Mouse (Mus musculus) forebrain, embryonic 14.5 days (tissue): ENCODE data around the gene Dtnb. TPM values are rescaled to one million over a fixed set of nuclear protein-coding genes. Genes with fewer than 3 reads are reported as not detected.
A peak's percentile ranks its signal among the peaks of the same experiment; 100 is the strongest.
"Not testable (repeated sequence)": the region's sequence is repeated elsewhere in the genome, so short reads cannot be mapped to it uniquely, and the experiment has no call there.

Source experiments
- ATAC-seq: fragments of 200-750 bp; cut with Nextera tagmentation; 2 replicates; pipeline ENCODE4 v1.8.0; 2017; ENCODE audit warnings: mild to moderate bottlenecking, moderate library complexity
- DNase-seq: peaks from one replicate; pipeline ENCODE4 v3.0.0-alpha.2; 2015; ENCODE audit warnings: low spot score
- H3K27ac ChIP-seq: fragments of 300-500 bp; sonication (generic); 2 replicates; pipeline ENCODE4 v1.5.1; 2014; ENCODE audit warnings: low read depth, mild to moderate bottlenecking, control low read depth, low read length, moderate library complexity
- H3K27me3 ChIP-seq: fragments of 300-500 bp; sonication (generic); replicated peaks from 2 replicates; pipeline ENCODE4 v1.6.1; 2014; ENCODE audit warnings: low read length, control low read depth, mixed read lengths; ENCODE audit not compliant: control insufficient read depth, insufficient read depth
- H3K36me3 ChIP-seq: fragments of 300-500 bp; sonication (generic); 2 replicates; pipeline ENCODE4 v1.6.1; 2014; ENCODE audit warnings: low read length, control low read depth; ENCODE audit not compliant: control insufficient read depth, insufficient read depth
- H3K4me1 ChIP-seq: fragments of 300-500 bp; sonication (generic); 2 replicates; pipeline ENCODE4 v1.6.1; 2014; ENCODE audit warnings: antibody characterized with exemption, low read length, control low read depth; ENCODE audit not compliant: control insufficient read depth, insufficient read depth
- H3K4me2 ChIP-seq: fragments of 300-500 bp; sonication (generic); 2 replicates; pipeline ENCODE4 v1.6.1; 2014; ENCODE audit warnings: mild to moderate bottlenecking, control low read depth, low read length
- H3K4me3 ChIP-seq: fragments of 300-500 bp; sonication (generic); 2 replicates; pipeline ENCODE4 v1.5.1; 2014; ENCODE audit warnings: low read depth, low read length, control low read depth
- H3K9ac ChIP-seq: fragments of 300-500 bp; sonication (generic); 2 replicates; pipeline ENCODE4 v1.6.1; 2014; ENCODE audit warnings: mild to moderate bottlenecking, low read length, control low read depth, moderate library complexity
- H3K9me3 ChIP-seq: fragments of 300-500 bp; sonication (generic); replicated peaks from 2 replicates; pipeline ENCODE4 v1.6.1; 2016; ENCODE audit warnings: low read length, control low read depth, mixed read lengths; ENCODE audit not compliant: control insufficient read depth
- WGBS: fragments of 180-500 bp; shearing (Covaris S2); extraction: QIAGEN DNeasy Blood & Tissue Kit; methylation state at CpG from one replicate; pipeline ENCODE4 v1.1.7; 2014; 5-methylcytosine and 5-hydroxymethylcytosine counted together
- polyA plus RNA-seq: library from polyadenylated mRNA; unstranded; fragments of >200 nt; fragmentation: Nextera tagmentation; extraction: Ambion mirVana; gene quantifications from 2 replicates; pipeline ENCODE4 v1.2.1, GENCODE M21; 2014

Gene Dtnb
- polyA plus RNA-seq, 1 experiment from 2014 or later: 27.3 TPM

DNA sequence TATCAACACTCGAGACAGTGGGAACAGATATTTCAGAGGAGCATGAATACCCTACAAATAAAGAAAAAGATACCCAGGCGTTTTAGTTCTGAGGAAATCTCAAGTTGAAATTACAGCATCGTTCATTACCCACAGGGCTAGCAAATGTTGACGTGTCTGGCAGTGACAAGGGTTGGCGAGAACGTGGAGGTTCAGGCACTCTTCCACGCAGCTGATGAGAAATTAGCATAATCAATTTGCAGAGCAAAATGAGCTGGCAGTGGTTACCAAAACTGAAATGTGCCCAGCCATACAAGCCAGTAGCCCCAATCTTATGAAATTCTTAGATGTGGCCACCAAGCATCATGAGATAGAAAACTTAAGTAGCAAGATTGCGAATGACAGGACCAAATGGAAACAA lies 110.9 kb downstream of the Dtnb start:
- no peaks in the 10 kb centered on the region for H3K9me3 ChIP-seq
- no peaks in the 10 kb centered on the region for H3K4me1 ChIP-seq
- no peak overlapping the region for H3K4me2 ChIP-seq
- no peaks in the 10 kb centered on the region for H3K27me3 ChIP-seq
- H3K36me3 ChIP-seq: 0 out of 2 replicates have a peak, but pooled peaks cover 4% of the 10 kb centered on the region
- no peak overlapping the region for H3K4me3 ChIP-seq
- H3K27ac ChIP-seq: no peak overlapping the region
- no peak overlapping the region for H3K9ac ChIP-seq
- ATAC-seq: no peak
- WGBS: 54% methylated on average over 8 of the region's 8 CpGs
- peak; percentile 22 for DNase-seq

DNA sequence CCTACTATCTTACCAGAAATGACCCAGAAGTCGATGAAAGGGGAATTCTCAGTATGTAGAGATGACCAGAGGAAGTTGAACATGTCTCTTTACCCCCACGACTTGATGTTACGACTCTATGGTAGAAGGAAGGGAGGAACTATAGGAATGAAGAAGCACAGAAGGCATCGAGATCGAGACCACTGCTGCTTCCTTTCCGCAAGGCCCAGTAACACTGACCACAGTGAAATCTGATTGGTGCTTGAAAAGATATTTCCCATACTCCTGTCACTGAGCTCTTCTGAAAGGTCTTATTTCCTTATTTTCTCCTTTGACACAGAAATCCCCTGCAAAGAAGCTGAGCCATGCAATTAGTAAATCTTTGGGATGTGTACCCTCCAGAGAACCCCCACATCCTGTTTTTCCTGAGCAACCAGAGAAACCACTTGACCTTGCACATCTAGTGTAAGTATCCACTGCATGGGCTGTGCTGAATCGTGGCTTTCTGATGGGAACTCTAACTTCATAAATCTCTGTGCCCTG lies 114.3 kb downstream of the Dtnb start:
- H3K4me1 ChIP-seq: no peaks in the 10 kb centered on the region
- WGBS: 91% methylated on average over 7 of the region's 7 CpGs
- no peak overlapping the region for H3K4me3 ChIP-seq
- ATAC-seq: no peak
- no peak overlapping the region for H3K27ac ChIP-seq
- no peaks in the 10 kb centered on the region for H3K9me3 ChIP-seq
- 0 out of 2 replicates have a peak, but pooled peaks cover 4% of the 10 kb centered on the region for H3K36me3 ChIP-seq
- no peak overlapping the region for H3K9ac ChIP-seq
- no peak for DNase-seq
- H3K4me2 ChIP-seq: no peak overlapping the region
- no peaks in the 10 kb centered on the region for H3K27me3 ChIP-seq

DNA sequence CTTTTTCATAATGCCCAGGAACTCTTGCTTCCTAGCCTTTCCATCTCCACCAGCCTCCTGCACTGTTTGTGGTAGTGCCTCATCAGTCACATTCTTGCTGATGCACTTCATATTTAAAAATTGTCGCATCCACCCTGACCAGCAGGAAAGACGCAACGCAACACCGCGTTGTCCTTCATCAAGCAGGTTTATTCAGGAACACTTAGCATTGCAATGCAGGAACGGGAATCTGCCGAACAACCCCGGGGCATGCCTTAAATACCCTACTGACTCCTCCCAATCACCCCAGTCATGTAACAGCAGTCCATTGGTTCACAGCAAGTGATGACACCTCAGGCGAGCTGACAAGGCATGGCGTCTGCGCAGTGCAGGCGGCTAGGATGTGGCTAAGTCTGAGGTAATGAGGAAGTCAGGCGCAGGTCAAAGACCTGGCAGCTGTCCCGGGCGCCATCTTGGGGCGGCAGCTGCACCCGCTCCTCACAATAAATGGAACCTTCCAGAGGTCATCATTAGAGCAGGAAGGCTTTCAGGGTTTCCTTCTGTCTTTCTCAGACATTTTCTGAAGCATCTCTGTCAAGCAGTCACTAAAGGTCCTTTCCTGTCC lies 118.8 kb downstream of the Dtnb start:
- not testable (repeated sequence) for H3K27ac ChIP-seq, H3K4me1 ChIP-seq, DNase-seq, H3K27me3 ChIP-seq, H3K9ac ChIP-seq, H3K4me2 ChIP-seq, H3K9me3 ChIP-seq, H3K36me3 ChIP-seq, ATAC-seq, H3K4me3 ChIP-seq
- 95% methylated on average over 17 of the region's 17 CpGs for WGBS

DNA sequence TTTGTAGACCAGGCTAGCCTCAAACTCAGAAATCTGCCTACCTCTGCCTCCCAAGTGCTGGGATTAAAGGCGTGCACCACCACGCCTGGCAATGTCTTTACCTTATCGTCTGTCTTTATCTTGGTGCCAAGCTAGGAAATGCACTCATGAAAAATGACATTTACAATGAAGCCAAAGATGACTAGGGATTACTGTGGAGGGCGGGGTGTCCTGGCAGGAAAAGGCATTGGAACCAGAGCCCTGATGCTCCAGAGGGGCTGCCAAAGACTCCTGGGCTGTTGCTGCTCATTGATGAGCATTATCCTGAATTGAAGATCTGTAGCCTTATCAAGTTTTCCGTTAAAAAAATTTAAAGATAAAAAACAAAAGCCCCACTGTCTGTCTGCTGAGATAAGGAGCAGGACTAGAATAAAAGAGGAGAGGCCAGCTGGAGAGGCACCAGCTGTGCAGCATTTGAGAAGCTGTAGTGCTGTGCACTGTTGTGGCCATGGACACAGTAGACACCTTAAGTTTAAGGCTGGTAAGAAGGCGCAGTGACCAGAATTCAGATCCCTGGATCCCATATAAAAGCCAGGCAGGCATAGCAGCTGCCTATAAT lies 120.7 kb downstream of the Dtnb start:
- Histone ChIP-seq H3K27ac (no peak overlapping the region), H3K4me1 (no peaks in the 10 kb centered on the region), H3K9me3 (no peaks in the 10 kb centered on the region), H3K9ac (no peak overlapping the region), H3K27me3 (no peaks in the 10 kb centered on the region), H3K4me3 (no peak overlapping the region), H3K4me2 (no peak overlapping the region), H3K36me3 (no peaks in the 10 kb centered on the region)
- 90% methylated on average over 6 of the region's 6 CpGs for WGBS
- ATAC-seq (no peak), DNase-seq (no peak)

DNA sequence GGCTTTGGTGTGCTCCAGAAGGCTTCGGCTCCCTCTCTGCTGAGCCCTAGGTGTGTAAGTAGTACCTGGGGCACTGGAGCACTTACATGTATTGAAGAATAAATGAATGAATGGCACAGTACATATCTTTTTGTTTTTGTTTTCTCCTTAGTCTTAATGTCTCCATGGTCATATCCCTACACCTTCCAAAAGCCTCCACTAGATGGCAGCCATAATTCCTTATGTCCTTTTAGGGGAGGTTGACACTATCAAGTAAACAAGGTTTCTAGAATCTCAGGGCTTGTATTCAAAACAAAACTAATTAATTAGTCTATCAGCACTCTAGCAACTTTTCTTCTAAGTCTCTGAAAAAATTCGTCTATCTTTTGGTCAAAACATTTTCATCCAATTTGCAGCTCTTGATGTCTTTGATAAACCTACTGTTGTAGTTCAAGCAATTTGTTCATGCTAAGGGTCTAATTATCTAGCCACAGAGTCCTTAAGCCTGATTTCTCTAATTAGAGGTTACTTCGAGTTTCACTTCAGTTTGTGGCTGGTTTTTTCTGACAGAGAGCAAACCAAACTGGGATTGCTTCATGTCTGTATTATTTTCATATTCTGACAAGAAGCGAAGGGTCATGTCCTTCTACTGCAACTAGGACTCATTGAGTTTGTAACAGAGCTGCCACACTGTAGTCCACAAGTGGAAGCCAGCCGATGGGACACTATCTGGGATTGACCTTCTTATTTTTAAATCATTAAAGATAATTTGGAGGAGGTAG lies 123.7 kb downstream of the Dtnb start:
- no peaks in the 10 kb centered on the region for H3K9me3 ChIP-seq
- H3K27ac ChIP-seq: no peak overlapping the region
- H3K27me3 ChIP-seq: no peaks in the 10 kb centered on the region
- H3K9ac ChIP-seq: no peak overlapping the region
- 56% methylated on average over 5 of the region's 5 CpGs for WGBS
- no peak overlapping the region for H3K4me2 ChIP-seq
- ATAC-seq: peak; percentile 77
- no peak overlapping the region for H3K4me3 ChIP-seq
- peak; percentile 84 for DNase-seq
- H3K36me3 ChIP-seq: no peaks in the 10 kb centered on the region
- no peaks in the 10 kb centered on the region for H3K4me1 ChIP-seq

DNA sequence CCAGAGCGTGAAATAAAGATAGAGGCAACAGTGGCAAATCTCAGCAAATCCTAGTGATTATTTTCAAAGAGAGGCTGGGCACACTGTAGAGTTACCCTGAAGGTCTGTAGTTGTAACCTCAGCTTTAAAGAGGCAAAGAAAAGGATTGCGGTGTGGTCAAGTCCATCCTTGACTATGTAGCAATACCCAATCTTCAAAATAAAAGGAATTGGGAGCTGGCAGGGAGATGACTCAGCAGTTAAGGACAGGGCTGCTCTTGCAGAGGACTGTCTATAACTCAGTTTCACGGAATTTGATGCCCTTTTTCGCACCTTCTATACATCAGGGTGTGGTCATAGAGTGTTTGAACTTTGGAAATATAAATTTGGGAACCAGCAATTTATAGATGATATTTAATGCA lies 128.3 kb downstream of the Dtnb start:
- Histone ChIP-seq H3K36me3 (no peaks in the 10 kb centered on the region), H3K27me3 (no peaks in the 10 kb centered on the region), H3K9ac (no peak overlapping the region), H3K27ac (no peak overlapping the region), H3K4me1 (no peaks in the 10 kb centered on the region), H3K4me2 (no peak overlapping the region), H3K4me3 (no peak overlapping the region), H3K9me3 (no peaks in the 10 kb centered on the region)
- DNase-seq (no peak), ATAC-seq (no peak)
- WGBS: 88% methylated on average over 4 of the region's 4 CpGs

DNA sequence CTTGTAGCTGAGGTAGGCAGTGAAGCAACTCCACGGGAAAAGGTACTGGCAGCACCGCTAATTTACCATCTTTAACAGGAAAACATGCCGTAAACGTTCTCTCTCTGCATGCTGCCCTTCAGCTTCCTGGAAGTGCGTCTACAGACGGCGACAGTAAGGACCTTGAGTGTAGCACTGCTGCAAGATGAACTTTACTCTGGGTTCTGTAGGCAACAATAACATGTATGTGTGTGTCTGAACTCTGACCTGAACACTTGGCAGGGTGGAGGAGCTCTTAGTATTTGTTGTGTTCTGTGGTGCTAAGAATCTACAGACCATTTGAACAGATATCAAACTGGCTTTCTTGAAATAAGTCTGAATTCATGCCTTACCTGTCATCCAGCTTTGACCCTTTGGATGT lies 130.7 kb downstream of the Dtnb start:
- no peaks in the 10 kb centered on the region for H3K36me3 ChIP-seq
- ATAC-seq (no peak), DNase-seq (no peak)
- H3K4me3 ChIP-seq: no peak overlapping the region
- H3K27ac ChIP-seq: no peak overlapping the region
- H3K27me3 ChIP-seq: no peaks in the 10 kb centered on the region
- H3K9ac ChIP-seq: no peak overlapping the region
- WGBS: 93% methylated on average over 7 of the region's 7 CpGs
- no peaks in the 10 kb centered on the region for H3K4me1 ChIP-seq
- H3K9me3 ChIP-seq: no peaks in the 10 kb centered on the region
- H3K4me2 ChIP-seq: no peak overlapping the region

DNA sequence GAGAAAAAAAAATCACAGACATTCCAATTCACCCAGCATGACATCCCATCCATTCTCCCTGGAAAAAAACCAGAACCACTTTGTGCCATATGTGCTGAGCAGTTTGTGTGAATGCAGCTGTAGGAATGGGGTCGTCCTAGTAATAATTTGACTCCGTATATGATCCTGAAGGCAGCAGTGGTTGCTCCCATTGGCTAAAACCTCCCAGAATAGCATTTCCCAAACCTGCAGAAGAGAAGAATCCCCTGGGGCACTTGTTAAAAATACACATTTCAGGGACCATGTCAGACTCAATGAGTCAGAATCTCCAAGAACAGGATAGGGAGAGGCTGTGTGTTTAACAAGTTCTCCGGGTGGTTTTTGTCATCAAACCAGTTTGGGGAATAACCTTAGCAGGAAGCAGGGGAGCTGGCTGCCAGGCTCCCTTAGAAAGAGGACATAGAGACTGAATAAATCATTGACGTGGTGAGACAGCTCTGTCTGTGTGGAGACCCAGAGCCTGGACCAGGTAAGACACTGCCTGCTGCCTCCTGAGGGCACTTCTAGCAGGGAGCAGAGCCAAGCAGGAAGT lies 147.1 kb downstream of the Dtnb start:
- no peak overlapping the region for H3K4me2 ChIP-seq
- 68% methylated on average over 4 of the region's 4 CpGs for WGBS
- H3K36me3 ChIP-seq: 0 out of 2 replicates have a peak, but pooled peaks cover 3% of the 10 kb centered on the region
- DNase-seq: peak; percentile 38
- no peaks in the 10 kb centered on the region for H3K9me3 ChIP-seq
- no peak overlapping the region for H3K4me3 ChIP-seq
- no peaks in the 10 kb centered on the region for H3K27me3 ChIP-seq
- ATAC-seq: peak; percentile 46; the same call in 1 of the 2 replicates
- no peaks in the 10 kb centered on the region for H3K4me1 ChIP-seq
- peak overlapping the region; percentile 11; the same call in 1 of the 2 replicates for H3K27ac ChIP-seq
- no peak overlapping the region for H3K9ac ChIP-seq
